Mouse (Mus musculus): Measurements from ENCODE around the gene Mmp21.

DNA sequence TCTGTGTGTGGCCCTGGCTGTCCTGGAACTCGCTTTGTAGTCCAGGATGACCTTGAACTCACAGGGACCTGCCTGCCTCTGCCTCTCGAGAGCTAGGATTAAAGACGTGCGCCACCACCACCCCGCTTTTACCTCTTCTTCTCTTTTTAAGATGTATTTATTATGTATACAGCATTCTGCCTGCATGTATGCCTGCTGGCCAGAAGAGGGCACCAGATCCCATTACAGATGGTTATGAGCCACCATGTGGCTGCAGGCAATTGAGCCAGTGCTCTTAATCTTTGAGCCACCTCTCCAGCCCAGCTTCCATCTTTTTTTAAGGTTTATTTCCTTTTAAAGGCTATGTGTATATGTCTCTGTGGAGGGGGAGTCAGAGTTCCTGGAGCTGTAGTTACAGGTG lies 4.2 kb upstream of the Mmp21 start:
- TF ChIP-seq CTCF (IDR thresholded peaks at IDR 0.05; ENCODE audit: borderline replicate concordance, insufficient read depth, low read depth, low read length) (peak; percentile 35; the same call in 1 of the 2 replicates), POLR2A (IDR thresholded peaks at IDR 0.05; ENCODE audit: borderline replicate concordance, insufficient read depth, low read length) (no peak)

Measured in cerebellum, adult 2 months (tissue).